Mouse (Mus musculus): ENCODE measurements around the gene Col23a1. TPM values are rescaled to one million over a fixed set of nuclear protein-coding genes. Genes with fewer than 3 reads are reported as not detected.
A peak's percentile ranks its signal among the peaks of the same experiment; 100 is the strongest.

The Col23a1 gene
- total and polyA plus RNA-seq, 2 experiments from 2014 or later, result 3.5 to 7.2 TPM

- H3K36me3 ChIP-seq (replicated peaks; ENCODE audit: control insufficient read depth, insufficient read depth, low read length), result no peaks in the 10 kb centered on the region
- WGBS, result 67% methylated on average over 6 of the region's 6 CpGs
- no peaks in the 10 kb centered on the region for H3K27me3 ChIP-seq (ENCODE audit: control insufficient read depth, insufficient read depth, low read length)
- no peak overlapping the region for H3K27ac ChIP-seq (ENCODE audit: low read depth)
- H3K4me1 ChIP-seq (ENCODE audit: control insufficient read depth, insufficient read depth), result no peaks in the 10 kb centered on the region
- TF ChIP-seq EP300 (IDR thresholded peaks at IDR 0.05; ENCODE audit: low read depth) (no peak), CTCF (IDR thresholded peaks at IDR 0.05; ENCODE audit: low read depth) (no peak)
- ATAC-seq (ENCODE audit: insufficient read depth, low read depth) (no peak), DNase-seq (ENCODE audit: low spot score) (no peak)
- no peak overlapping the region for H3K4me2 ChIP-seq (ENCODE audit: low read depth, low read length)
- no peaks in the 10 kb centered on the region for H3K9me3 ChIP-seq (replicated peaks; ENCODE audit: control insufficient read depth, low read length)
- H3K4me3 ChIP-seq (ENCODE audit: low read depth, low read length), result no peak overlapping the region
- H3K9ac ChIP-seq (replicated peaks; ENCODE audit: low read depth, low read length), result no peak overlapping the region
These were observed 223.3 kb downstream of the Col23a1 start for GRCm38 (mm10) chr11:51513019-51513418.

- DNase-seq (ENCODE audit: low spot score), result no peak
- H3K27me3 ChIP-seq (ENCODE audit: control insufficient read depth, insufficient read depth, low read length), result no peaks in the 10 kb centered on the region
- H3K27ac ChIP-seq (ENCODE audit: low read depth), result no peak overlapping the region
- no peaks in the 10 kb centered on the region for H3K9me3 ChIP-seq (replicated peaks; ENCODE audit: control insufficient read depth, low read length)
- TF ChIP-seq CTCF (IDR thresholded peaks at IDR 0.05; ENCODE audit: low read depth) (no peak), EP300 (IDR thresholded peaks at IDR 0.05; ENCODE audit: low read depth) (no peak)
- no peaks in the 10 kb centered on the region for H3K4me1 ChIP-seq (ENCODE audit: control insufficient read depth, insufficient read depth)
- H3K4me2 ChIP-seq (ENCODE audit: low read depth, low read length), result no peak overlapping the region
- H3K9ac ChIP-seq (replicated peaks; ENCODE audit: low read depth, low read length), result no peak overlapping the region
- no peaks in the 10 kb centered on the region for H3K36me3 ChIP-seq (replicated peaks; ENCODE audit: control insufficient read depth, insufficient read depth, low read length)
- 85% methylated on average over 11 of the region's 11 CpGs for WGBS
- H3K4me3 ChIP-seq (ENCODE audit: low read depth, low read length), result no peak overlapping the region
- no peak for ATAC-seq (ENCODE audit: insufficient read depth, low read depth)
These were observed 225.6 kb downstream of the Col23a1 start for GRCm38 (mm10) chr11:51515346-51515745.

GRCm38 (mm10) chr11:51518100-51518499 lies 228.4 kb downstream of the Col23a1 start:
- H3K9ac ChIP-seq (replicated peaks; ENCODE audit: low read depth, low read length), result no peak overlapping the region
- no peak for ATAC-seq (ENCODE audit: insufficient read depth, low read depth)
- no peak for DNase-seq (ENCODE audit: low spot score)
- WGBS, result 89% methylated on average over 3 of the region's 3 CpGs
- no peak overlapping the region for H3K4me2 ChIP-seq (ENCODE audit: low read depth, low read length)
- H3K36me3 ChIP-seq (replicated peaks; ENCODE audit: control insufficient read depth, insufficient read depth, low read length), result no peaks in the 10 kb centered on the region
- no peak overlapping the region for H3K4me3 ChIP-seq (ENCODE audit: low read depth, low read length)
- TF ChIP-seq CTCF (IDR thresholded peaks at IDR 0.05; ENCODE audit: low read depth) (peak; percentile 13; the same call in 1 of the 2 replicates), EP300 (IDR thresholded peaks at IDR 0.05; ENCODE audit: low read depth) (no peak)
- H3K27ac ChIP-seq (ENCODE audit: low read depth), result no peak overlapping the region
- no peaks in the 10 kb centered on the region for H3K4me1 ChIP-seq (ENCODE audit: control insufficient read depth, insufficient read depth)
- H3K9me3 ChIP-seq (replicated peaks; ENCODE audit: control insufficient read depth, low read length), result no peaks in the 10 kb centered on the region
- 0 out of 2 replicates have a peak, but pooled peaks cover 4% of the 10 kb centered on the region for H3K27me3 ChIP-seq (ENCODE audit: control insufficient read depth, insufficient read depth, low read length)

- Histone ChIP-seq H3K4me1 (ENCODE audit: control insufficient read depth, insufficient read depth) (no peaks in the 10 kb centered on the region), H3K36me3 (replicated peaks; ENCODE audit: control insufficient read depth, insufficient read depth, low read length) (no peaks in the 10 kb centered on the region), H3K4me2 (ENCODE audit: low read depth, low read length) (no peak overlapping the region), H3K9me3 (replicated peaks; ENCODE audit: control insufficient read depth, low read length) (no peaks in the 10 kb centered on the region), H3K27me3 (ENCODE audit: control insufficient read depth, insufficient read depth, low read length) (peaks cover 4% of the 10 kb centered on the region; the same call in 1 of the 2 replicates), H3K9ac (replicated peaks; ENCODE audit: low read depth, low read length) (no peak overlapping the region), H3K27ac (ENCODE audit: low read depth) (no peak overlapping the region), H3K4me3 (ENCODE audit: low read depth, low read length) (no peak overlapping the region)
- ATAC-seq (ENCODE audit: insufficient read depth, low read depth) (no peak), DNase-seq (ENCODE audit: low spot score) (no peak)
- TF ChIP-seq CTCF (IDR thresholded peaks at IDR 0.05; ENCODE audit: low read depth) (no peak), EP300 (IDR thresholded peaks at IDR 0.05; ENCODE audit: low read depth) (no peak)
- WGBS, result 76% methylated on average over 6 of the region's 6 CpGs
These were observed 228.9 kb downstream of the Col23a1 start for GRCm38 (mm10) chr11:51518585-51518984.

- H3K4me2 ChIP-seq (ENCODE audit: low read depth, low read length), result no peak overlapping the region
- H3K9ac ChIP-seq (replicated peaks; ENCODE audit: low read depth, low read length), result no peak overlapping the region
- H3K4me1 ChIP-seq (ENCODE audit: control insufficient read depth, insufficient read depth), result no peaks in the 10 kb centered on the region; the same call in 1 of the 2 replicates
- peak; percentile 64 for ATAC-seq (ENCODE audit: insufficient read depth, low read depth)
- no peaks in the 10 kb centered on the region for H3K36me3 ChIP-seq (replicated peaks; ENCODE audit: control insufficient read depth, insufficient read depth, low read length)
- no peaks in the 10 kb centered on the region for H3K9me3 ChIP-seq (replicated peaks; ENCODE audit: control insufficient read depth, low read length)
- no peak overlapping the region for H3K27ac ChIP-seq (ENCODE audit: low read depth)
- peak; percentile 61 for DNase-seq (ENCODE audit: low spot score)
- TF ChIP-seq EP300 (IDR thresholded peaks at IDR 0.05; ENCODE audit: low read depth) (no peak), CTCF (IDR thresholded peaks at IDR 0.05; ENCODE audit: low read depth) (no peak)
- peaks cover 11% of the 10 kb centered on the region; the same call in 1 of the 2 replicates for H3K27me3 ChIP-seq (ENCODE audit: control insufficient read depth, insufficient read depth, low read length)
- WGBS, result 38% methylated on average over 3 of the region's 3 CpGs
- H3K4me3 ChIP-seq (ENCODE audit: low read depth, low read length), result no peak overlapping the region
These were observed 231.7 kb downstream of the Col23a1 start for GRCm38 (mm10) chr11:51521440-51521839.

- H3K9ac ChIP-seq (replicated peaks; ENCODE audit: low read depth, low read length), result no peak overlapping the region
- no peak overlapping the region for H3K4me3 ChIP-seq (ENCODE audit: low read depth, low read length)
- no peaks in the 10 kb centered on the region for H3K9me3 ChIP-seq (replicated peaks; ENCODE audit: control insufficient read depth, low read length)
- H3K4me2 ChIP-seq (ENCODE audit: low read depth, low read length), result no peak overlapping the region
- TF ChIP-seq EP300 (IDR thresholded peaks at IDR 0.05; ENCODE audit: low read depth) (no peak), CTCF (IDR thresholded peaks at IDR 0.05; ENCODE audit: low read depth) (no peak)
- H3K36me3 ChIP-seq (replicated peaks; ENCODE audit: control insufficient read depth, insufficient read depth, low read length), result no peaks in the 10 kb centered on the region
- no peaks in the 10 kb centered on the region; the same call in 1 of the 2 replicates for H3K4me1 ChIP-seq (ENCODE audit: control insufficient read depth, insufficient read depth)
- no peak overlapping the region for H3K27ac ChIP-seq (ENCODE audit: low read depth)
- no peak for ATAC-seq (ENCODE audit: insufficient read depth, low read depth)
- no peak for DNase-seq (ENCODE audit: low spot score)
- peaks cover 11% of the 10 kb centered on the region; the same call in 1 of the 2 replicates for H3K27me3 ChIP-seq (ENCODE audit: control insufficient read depth, insufficient read depth, low read length)
These were observed 233.5 kb downstream of the Col23a1 start for GRCm38 (mm10) chr11:51523215-51523614.

All from heart, postnatal 0 days (tissue).